Mouse (Mus musculus) cerebellum, adult 2 months (tissue): ENCODE measurements at regions not wholly inside any gene's neighbourhood (a gene's known extent, or its start where the extent isn't known, plus 50 kb on each side); places are given as distances from the start of the nearest gene placed in this dataset.

Experiments used
- DNase-seq, 2 experiments: peaks; one replicate each; pipeline ENCODE4 v3.0.0; 2021
- H3K27ac ChIP-seq: fragments of 200-500 bp; 2 replicates; pipeline ENCODE4 v1.5.1; 2012; ENCODE audit warnings: low read length, control low read depth, inconsistent platforms; ENCODE audit not compliant: insufficient read depth
- H3K27me3 ChIP-seq: fragments of 200-500 bp; 2 replicates; pipeline ENCODE4 v1.6.1; 2012; ENCODE audit warnings: inconsistent platforms, mild to moderate bottlenecking, low read length, moderate library complexity; ENCODE audit not compliant: control insufficient read depth, insufficient read depth
- H3K4me1 ChIP-seq: fragments of 200-500 bp; 2 replicates; pipeline ENCODE4 v1.6.1; 2011; ENCODE audit warnings: low read length; ENCODE audit not compliant: control insufficient read depth, insufficient read depth
- H3K4me3 ChIP-seq: fragments of 200-500 bp; replicated peaks from 2 replicates; pipeline ENCODE3; 2011; ENCODE audit warnings: mild to moderate bottlenecking, low read depth, low read length, control low read depth; ENCODE audit not compliant: insufficient read depth
- CTCF ChIP-seq: fragments of 200-500 bp; IDR thresholded peaks from 2 replicates; pipeline ENCODE4 v1.5.1; 2011; ENCODE audit warnings: low read depth, mild to moderate bottlenecking, control low read depth, low read length, moderate library complexity, borderline replicate concordance; ENCODE audit not compliant: insufficient read depth
- POLR2A ChIP-seq: fragments of 200-500 bp; IDR thresholded peaks from 2 replicates; pipeline ENCODE4 v1.6.1; 2011; ENCODE audit warnings: low read length, control low read depth, borderline replicate concordance; ENCODE audit not compliant: insufficient read depth
- WGBS: fragments of 180-500 bp; shearing (Covaris S2); methylation state at CpG from one replicate; pipeline ENCODE4 v1.1.7; 2018; 5-methylcytosine and 5-hydroxymethylcytosine counted together

DNA sequence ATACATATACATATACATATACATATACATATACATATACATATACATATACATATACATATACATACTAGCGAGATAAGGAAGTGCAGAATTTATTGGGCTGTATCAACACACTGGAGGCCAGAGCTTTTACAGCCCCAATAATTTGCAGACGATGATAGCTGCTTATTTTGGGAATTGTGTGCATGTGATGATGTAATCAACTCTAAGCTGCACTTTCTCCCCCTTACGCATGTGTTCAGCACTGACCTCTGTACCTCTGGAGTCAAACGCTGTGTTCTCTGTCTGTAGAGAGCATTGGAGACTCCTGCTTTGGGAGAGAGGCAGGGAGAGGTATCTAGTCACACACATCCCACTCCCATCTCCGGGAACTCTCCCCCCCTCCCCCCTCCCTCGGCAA, 52.0 kb upstream of the Ppara start:
- WGBS, result 17% methylated on average over 6 of the region's 6 CpGs
- Histone ChIP-seq H3K4me3 (peak overlapping the region; percentile 5), H3K27ac (peak overlapping the region; percentile 83), H3K27me3 (no peaks in the 10 kb centered on the region), H3K4me1 (peaks cover 59% of the 10 kb centered on the region)
- no peak for DNase-seq
- no peak for TF ChIP-seq CTCF
- TF ChIP-seq POLR2A, result no peak

DNA sequence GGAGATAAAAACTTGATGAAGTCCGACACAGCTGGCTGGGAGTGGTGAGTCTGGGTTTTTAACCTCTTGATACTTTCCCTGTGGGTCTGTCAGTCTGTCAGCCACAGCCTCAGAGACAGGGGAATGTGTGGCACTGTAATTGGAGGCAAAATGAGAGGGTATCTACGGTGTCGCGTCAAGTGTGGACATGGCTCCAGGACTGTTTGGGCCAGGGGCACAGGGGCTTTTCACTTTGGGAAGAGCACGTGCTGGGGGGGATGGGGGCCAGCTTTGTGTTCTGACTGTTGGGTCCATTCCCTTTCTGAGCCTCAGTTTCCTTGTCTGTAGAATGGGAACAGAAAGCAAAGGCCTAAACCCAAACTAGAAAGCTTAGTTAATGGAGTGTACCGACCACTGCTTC, 51.5 kb upstream of the Ppara start:
- Histone ChIP-seq H3K27ac (peak overlapping the region; percentile 83), H3K4me1 (peaks cover 61% of the 10 kb centered on the region), H3K27me3 (no peaks in the 10 kb centered on the region), H3K4me3 (no peak overlapping the region)
- 15% methylated on average over 6 of the region's 6 CpGs for WGBS
- no peak for DNase-seq
- TF ChIP-seq POLR2A, result no peak
- TF ChIP-seq CTCF, result no peak

DNA sequence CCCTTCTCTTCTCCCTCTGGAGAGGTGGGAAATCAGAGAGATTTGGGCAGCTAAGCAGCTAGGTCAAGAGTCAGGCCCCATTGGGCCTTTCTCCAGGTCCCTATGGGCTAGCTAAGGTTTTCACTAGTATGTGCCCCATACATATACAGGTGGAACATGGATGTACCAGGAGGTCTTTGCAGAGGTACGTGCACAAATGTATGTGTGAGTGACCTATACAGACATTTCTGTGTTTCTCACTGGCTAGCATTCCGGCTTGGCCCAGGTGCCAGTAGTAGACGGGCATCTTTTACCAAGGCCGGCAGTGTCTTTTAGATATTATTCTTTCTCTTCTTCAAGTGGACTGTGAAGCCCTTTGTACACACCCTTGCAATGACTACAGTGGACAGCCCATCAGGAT, 51.1 kb upstream of the Ppara start:
- Histone ChIP-seq H3K27me3 (no peaks in the 10 kb centered on the region), H3K4me3 (no peak overlapping the region), H3K27ac (peak overlapping the region; percentile 83), H3K4me1 (peaks cover 60% of the 10 kb centered on the region)
- DNase-seq, result no peak
- no peak for TF ChIP-seq POLR2A
- no peak for TF ChIP-seq CTCF
- 12% methylated on average over 4 of the region's 4 CpGs for WGBS

DNA sequence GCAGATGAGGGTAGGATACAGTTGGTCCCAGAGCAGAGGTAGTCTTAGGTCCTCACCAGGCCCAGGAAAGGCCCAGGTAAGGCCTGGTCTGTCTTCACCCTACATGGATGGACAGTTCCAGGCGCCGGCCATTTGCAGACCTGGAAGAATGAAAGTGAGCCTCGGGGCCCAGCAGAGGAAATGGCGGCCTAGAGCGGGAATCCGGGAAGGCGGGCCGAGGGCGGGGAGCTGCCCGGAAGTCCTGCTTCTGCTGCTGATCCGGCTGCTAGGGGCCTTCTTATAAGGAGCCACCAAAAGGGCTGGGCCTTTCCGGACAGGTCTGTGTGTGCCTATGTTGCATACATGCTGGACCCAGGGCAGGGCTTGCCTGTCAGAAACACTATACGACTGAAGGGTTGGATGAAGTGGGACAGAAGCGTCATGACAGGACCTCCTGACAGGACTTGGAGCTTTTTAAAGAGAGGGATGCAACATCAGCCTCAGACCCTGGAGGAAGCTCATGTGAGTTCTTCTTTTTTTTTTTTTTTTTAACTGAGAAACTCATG, 50.5 kb upstream of the Ppara start:
- 13% methylated on average over 14 of the region's 14 CpGs for WGBS
- no peaks in the 10 kb centered on the region for H3K27me3 ChIP-seq
- H3K4me1 ChIP-seq, result peaks cover 62% of the 10 kb centered on the region
- H3K4me3 ChIP-seq, result peak overlapping the region; percentile 24
- TF ChIP-seq POLR2A (no peak), CTCF (no peak)
- no peak for DNase-seq
- peak overlapping the region; percentile 83 for H3K27ac ChIP-seq

DNA sequence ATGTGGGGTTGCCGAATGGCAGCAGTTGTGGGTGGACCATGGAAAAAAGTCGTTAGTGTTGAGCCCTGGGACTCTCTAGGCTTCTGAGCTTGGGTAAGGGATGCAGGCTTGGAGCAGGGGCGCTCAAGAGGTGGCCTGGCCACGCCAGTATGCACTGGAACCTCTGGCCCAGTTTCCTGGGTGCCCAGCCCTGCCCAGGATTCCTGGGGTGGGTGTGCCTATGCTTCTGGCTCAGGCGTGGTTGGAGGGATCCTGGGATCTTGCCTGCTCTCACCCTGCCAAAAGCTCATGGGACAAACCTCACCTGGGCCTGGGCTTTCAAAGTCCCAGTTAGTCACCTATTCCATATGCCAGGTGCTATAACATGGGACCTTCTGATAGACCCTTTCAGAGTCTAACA, 49.9 kb upstream of the Ppara start:
- 26% methylated on average over 5 of the region's 5 CpGs for WGBS
- Histone ChIP-seq H3K4me1 (peaks cover 69% of the 10 kb centered on the region), H3K27ac (peak overlapping the region; percentile 68), H3K4me3 (no peak overlapping the region), H3K27me3 (no peaks in the 10 kb centered on the region)
- DNase-seq, result no peak
- TF ChIP-seq POLR2A, result no peak
- no peak for TF ChIP-seq CTCF
